In genomic region chr2:32191872-32192507, GRCm38 (mm10) we compare ENCODE assay signal across 8 mouse cellular contexts. TPM values are rescaled to one million over a fixed set of nuclear protein-coding genes. Genes with fewer than 3 reads are reported as not detected.
DNase-seq lines count a peak whose midpoint lies in the region; ATAC-seq and TF ChIP-seq lines count a peak whose summit lies in the region.

No protein-coding gene starts in this region.

- WGBS in forebrain, postnatal 0 days = 79% methylated on average over 16 of the region's 18 CpGs
- 82% methylated on average over 17 of the region's 18 CpGs for WGBS in forebrain, embryonic 13.5 days
- WGBS in olfactory bulb, adult 2 months = 72% methylated on average over 18 of the region's 18 CpGs

- no peak for DNase-seq in forebrain, postnatal 0 days
- peak; percentile 65 for DNase-seq in A20 (ENCODE audit: low read depth, low spot score)
- DNase-seq in adrenal gland, postnatal 36 days = peak; percentile 71 to 77
- DNase-seq in kidney, postnatal 4 days = peak; percentile 77 to 81
- DNase-seq in layer of hippocampus, adult 9-11 months = no peak

- H3K27ac ChIP-seq in forebrain, postnatal 0 days (ENCODE audit: low read depth, low read length) = no peak overlapping the region
- no peak overlapping the region for H3K27ac ChIP-seq in forebrain, embryonic 13.5 days
- H3K27ac ChIP-seq in olfactory bulb, adult 2 months (ENCODE audit: insufficient read depth, low read depth, low read length) = no peak overlapping the region

- peaks cover 91% of the 10 kb centered on the region for H3K36me3 ChIP-seq in forebrain, postnatal 0 days (ENCODE audit: insufficient read depth)
- H3K36me3 ChIP-seq in forebrain, embryonic 13.5 days (ENCODE audit: poor library complexity, severe bottlenecking) = peaks cover 97% of the 10 kb centered on the region

- H3K4me2 ChIP-seq in forebrain, postnatal 0 days (ENCODE audit: low read depth) = no peak overlapping the region
- H3K4me2 ChIP-seq in forebrain, embryonic 13.5 days = no peak overlapping the region

- no peaks in the 10 kb centered on the region for H3K9me3 ChIP-seq in forebrain, postnatal 0 days (ENCODE audit: low read length)
- no peaks in the 10 kb centered on the region for H3K9me3 ChIP-seq in forebrain, embryonic 13.5 days (replicated peaks)

- no peak for TF ChIP-seq POLR2A in olfactory bulb, adult 2 months (IDR thresholded peaks at IDR 0.05; ENCODE audit: insufficient read depth, low read depth, low read length)

- no peak overlapping the region for H3K9ac ChIP-seq in forebrain, postnatal 0 days
- no peak overlapping the region for H3K9ac ChIP-seq in forebrain, embryonic 13.5 days

- no peaks in the 10 kb centered on the region for H3K27me3 ChIP-seq in forebrain, postnatal 0 days (ENCODE audit: insufficient read depth, low read length)
- H3K27me3 ChIP-seq in forebrain, embryonic 13.5 days = no peaks in the 10 kb centered on the region

- ATAC-seq in forebrain, postnatal 0 days = no peak
- ATAC-seq in forebrain, embryonic 13.5 days = no peak
- peak; percentile 51; the same call in 1 of the 2 replicates for ATAC-seq in erythroblast, adult 5-6 weeks (replicated peaks; ENCODE audit: low FRiP score, poor library complexity, severe bottlenecking)

- peak; percentile 58 for TF ChIP-seq CTCF in forebrain, postnatal 0 days (IDR thresholded peaks at IDR 0.05; ENCODE audit: low read depth)
- TF ChIP-seq CTCF in olfactory bulb, adult 2 months (IDR thresholded peaks at IDR 0.05; ENCODE audit: insufficient read depth, low read depth, low read length) = peak; percentile 50; the same call in 1 of the 2 replicates

- H3K4me3 ChIP-seq in forebrain, postnatal 0 days (ENCODE audit: low read depth, low read length) = no peak overlapping the region
- H3K4me3 ChIP-seq in forebrain, embryonic 13.5 days = no peak overlapping the region
- no peak overlapping the region for H3K4me3 ChIP-seq in olfactory bulb, adult 2 months (ENCODE audit: insufficient read depth, low read depth, low read length)

- no peaks in the 10 kb centered on the region for H3K4me1 ChIP-seq in forebrain, postnatal 0 days (ENCODE audit: insufficient read depth)
- H3K4me1 ChIP-seq in forebrain, embryonic 13.5 days = no peaks in the 10 kb centered on the region
- peaks cover 13% of the 10 kb centered on the region for H3K4me1 ChIP-seq in olfactory bulb, adult 2 months (ENCODE audit: control insufficient read depth, insufficient read depth, low read length)

RNA-seq across cellular contexts. Expression of gene Prrc2b, which starts 41.1 kb away (rescaled TPM):
- total RNA-seq in forebrain, postnatal 0 days (2014; rRNA removed) = 92.1 and 131 TPM in 2 replicates
- polyA plus RNA-seq in forebrain, postnatal 0 days (2015; fragmentation: Nextera tagmentation; extraction: Ambion mirVana) = 40.7 and 60.4 TPM in 2 replicates
- 53.0 and 57.4 TPM in 2 replicates for polyA plus RNA-seq in forebrain, embryonic 13.5 days (2015; fragmentation: Nextera tagmentation; extraction: Ambion mirVana)
- total RNA-seq in adrenal gland, postnatal 36 days (2021) = 100 to 1,000 TPM in 1 of 2 experiments, 10 to 100 TPM in 1; 99.3 to 119 TPM
- total RNA-seq in erythroblast, adult 5-6 weeks (2015; ENCODE audit: low replicate concordance) = 12.3 and 13.0 TPM in 2 replicates
- total RNA-seq in erythroblast, adult 5-6 weeks (2017; ENCODE audit: low replicate concordance) = 10.8 and 13.7 TPM in 2 replicates
- polyA plus RNA-seq in olfactory bulb, adult 2 months (2012; ENCODE audit: insufficient read depth, insufficient read length, low replicate concordance, missing spikeins) = 70.7 and 86.2 TPM in 2 replicates

RNA-seq across cellular contexts. Expression of gene Pomt1, which starts 44.4 kb away (rescaled TPM):
- total RNA-seq in forebrain, postnatal 0 days (2014; rRNA removed) = 34.5 and 38.5 TPM in 2 replicates
- 16.2 and 19.8 TPM in 2 replicates for polyA plus RNA-seq in forebrain, postnatal 0 days (2015; fragmentation: Nextera tagmentation; extraction: Ambion mirVana)
- 23.7 and 27.0 TPM in 2 replicates for polyA plus RNA-seq in forebrain, embryonic 13.5 days (2015; fragmentation: Nextera tagmentation; extraction: Ambion mirVana)
- total RNA-seq in adrenal gland, postnatal 36 days (2021) = 10 to 100 TPM; 32.2 to 37.5 TPM
- 5.0 and 6.0 TPM in 2 replicates for total RNA-seq in erythroblast, adult 5-6 weeks (2015; ENCODE audit: low replicate concordance)
- 3.9 and 10.9 TPM in 2 replicates for total RNA-seq in erythroblast, adult 5-6 weeks (2017; ENCODE audit: low replicate concordance)
- not detected in 2 replicates for polyA plus RNA-seq in olfactory bulb, adult 2 months (2012; ENCODE audit: insufficient read depth, insufficient read length, low replicate concordance, missing spikeins)

Comparison
In these comparisons a context has a peak if more than half of its experiments do, and no peak if none do; other contexts are left out.
1. DNase-seq: peak in A20 (single experiment), adrenal gland, postnatal 36 days (2 of 2) and kidney, postnatal 4 days (2 of 2); none in forebrain, postnatal 0 days (single experiment) and layer of hippocampus, adult 9-11 months (single experiment).